Mouse (Mus musculus) cerebellum, adult 2 months (tissue): ENCODE measurements at regions not wholly inside any gene's neighbourhood (a gene's known extent, or its start where the extent isn't known, plus 50 kb on each side); places are given as distances from the start of the nearest gene placed in this dataset.

ENCODE experiments used
- DNase-seq, 2 experiments: peaks; one replicate each; pipeline ENCODE4 v3.0.0; 2021
- H3K27ac ChIP-seq: fragments of 200-500 bp; 2 replicates; pipeline ENCODE4 v1.5.1; 2012; ENCODE audit warnings: low read length, control low read depth, inconsistent platforms; ENCODE audit not compliant: insufficient read depth
- H3K27me3 ChIP-seq: fragments of 200-500 bp; 2 replicates; pipeline ENCODE4 v1.6.1; 2012; ENCODE audit warnings: inconsistent platforms, mild to moderate bottlenecking, low read length, moderate library complexity; ENCODE audit not compliant: control insufficient read depth, insufficient read depth
- H3K4me1 ChIP-seq: fragments of 200-500 bp; 2 replicates; pipeline ENCODE4 v1.6.1; 2011; ENCODE audit warnings: low read length; ENCODE audit not compliant: control insufficient read depth, insufficient read depth
- H3K4me3 ChIP-seq: fragments of 200-500 bp; replicated peaks from 2 replicates; pipeline ENCODE3; 2011; ENCODE audit warnings: mild to moderate bottlenecking, low read depth, low read length, control low read depth; ENCODE audit not compliant: insufficient read depth
- CTCF ChIP-seq: fragments of 200-500 bp; IDR thresholded peaks from 2 replicates; pipeline ENCODE4 v1.5.1; 2011; ENCODE audit warnings: low read depth, mild to moderate bottlenecking, control low read depth, low read length, moderate library complexity, borderline replicate concordance; ENCODE audit not compliant: insufficient read depth
- POLR2A ChIP-seq: fragments of 200-500 bp; IDR thresholded peaks from 2 replicates; pipeline ENCODE4 v1.6.1; 2011; ENCODE audit warnings: low read length, control low read depth, borderline replicate concordance; ENCODE audit not compliant: insufficient read depth
- WGBS: fragments of 180-500 bp; shearing (Covaris S2); methylation state at CpG from one replicate; pipeline ENCODE4 v1.1.7; 2018; 5-methylcytosine and 5-hydroxymethylcytosine counted together

- Histone ChIP-seq H3K27ac (no peak overlapping the region), H3K4me1 (no peaks in the 10 kb centered on the region), H3K4me3 (no peak overlapping the region), H3K27me3 (no peaks in the 10 kb centered on the region)
- DNase-seq, result no peak
- TF ChIP-seq CTCF, result no peak
- TF ChIP-seq POLR2A, result no peak
- 77% methylated on average over 3 of the region's 3 CpGs for WGBS
Measured at GRCm38 (mm10) chr15:6087208-6087607, 212.4 kb upstream of the Dab2 start.

- Histone ChIP-seq H3K27me3 (no peaks in the 10 kb centered on the region), H3K4me3 (no peak overlapping the region)
- no peak for TF ChIP-seq POLR2A
- TF ChIP-seq CTCF, result no peak
Measured at GRCm38 (mm10) chr15:6088498-6088897, 211.1 kb upstream of the Dab2 start.

DNA sequence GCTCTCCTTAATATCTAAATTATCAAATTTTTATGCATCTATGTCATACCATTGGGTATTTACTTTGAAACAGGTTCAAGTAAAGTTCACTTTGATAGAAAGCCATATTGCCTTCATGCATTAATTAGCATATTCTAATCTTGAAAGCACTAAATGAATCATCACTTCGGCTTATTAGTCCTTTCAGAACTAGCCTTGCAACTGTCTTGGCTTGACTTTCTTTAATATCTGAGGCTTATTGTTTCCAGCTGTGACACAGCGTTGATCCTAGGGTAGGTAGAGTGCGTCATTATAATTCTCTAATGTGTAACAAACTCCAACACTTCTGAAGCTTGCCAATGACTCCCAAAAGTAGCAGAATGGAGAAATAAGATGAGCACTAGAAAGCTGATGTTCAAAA is 169.9 kb upstream of the Dab2 start:
- H3K27me3 ChIP-seq, result no peaks in the 10 kb centered on the region
- no peaks in the 10 kb centered on the region for H3K4me1 ChIP-seq
- DNase-seq, result no peak
- no peak overlapping the region for H3K4me3 ChIP-seq
- TF ChIP-seq POLR2A (no peak), CTCF (no peak)
- 66% methylated on average over 3 of the region's 3 CpGs for WGBS
- no peak overlapping the region for H3K27ac ChIP-seq

More at GRCm38 (mm10) chr15:6088498-6088897, 211.1 kb upstream of the Dab2 start:
- no peak for DNase-seq
- 85% methylated on average over 4 of the region's 4 CpGs for WGBS
- H3K27ac ChIP-seq, result no peak overlapping the region
- H3K4me1 ChIP-seq, result no peaks in the 10 kb centered on the region

GRCm38 (mm10) chr15:6132216-6132615 is 167.4 kb upstream of the Dab2 start:
- H3K27ac ChIP-seq, result no peak overlapping the region
- H3K27me3 ChIP-seq, result no peaks in the 10 kb centered on the region
- H3K4me3 ChIP-seq, result no peak overlapping the region
- no peak for TF ChIP-seq POLR2A
- no peak for TF ChIP-seq CTCF
- no peak for DNase-seq
- no peaks in the 10 kb centered on the region for H3K4me1 ChIP-seq

GRCm38 (mm10) chr15:6145071-6145470 is 154.5 kb upstream of the Dab2 start:
- Histone ChIP-seq H3K27me3 (no peaks in the 10 kb centered on the region), H3K4me3 (no peak overlapping the region), H3K4me1 (no peaks in the 10 kb centered on the region), H3K27ac (no peak overlapping the region)
- DNase-seq, result no peak
- TF ChIP-seq CTCF (no peak), POLR2A (no peak)
- WGBS, result 91% methylated on average over 2 of the region's 2 CpGs

- DNase-seq, result no peak
- no peak for TF ChIP-seq POLR2A
- TF ChIP-seq CTCF, result no peak
- Histone ChIP-seq H3K27me3 (no peaks in the 10 kb centered on the region), H3K4me1 (no peaks in the 10 kb centered on the region), H3K4me3 (no peak overlapping the region), H3K27ac (no peak overlapping the region)
- 61% methylated on average over 9 of the region's 9 CpGs for WGBS
Measured at GRCm38 (mm10) chr15:6154706-6155105, 144.9 kb upstream of the Dab2 start.

- no peak for DNase-seq
- Histone ChIP-seq H3K4me3 (no peak overlapping the region), H3K27me3 (no peaks in the 10 kb centered on the region), H3K27ac (no peak overlapping the region), H3K4me1 (no peaks in the 10 kb centered on the region)
- 67% methylated on average over 1 of the region's 1 CpGs for WGBS
- TF ChIP-seq CTCF, result no peak
- TF ChIP-seq POLR2A, result no peak
Measured at GRCm38 (mm10) chr15:6180261-6180660, 119.3 kb upstream of the Dab2 start.

DNA sequence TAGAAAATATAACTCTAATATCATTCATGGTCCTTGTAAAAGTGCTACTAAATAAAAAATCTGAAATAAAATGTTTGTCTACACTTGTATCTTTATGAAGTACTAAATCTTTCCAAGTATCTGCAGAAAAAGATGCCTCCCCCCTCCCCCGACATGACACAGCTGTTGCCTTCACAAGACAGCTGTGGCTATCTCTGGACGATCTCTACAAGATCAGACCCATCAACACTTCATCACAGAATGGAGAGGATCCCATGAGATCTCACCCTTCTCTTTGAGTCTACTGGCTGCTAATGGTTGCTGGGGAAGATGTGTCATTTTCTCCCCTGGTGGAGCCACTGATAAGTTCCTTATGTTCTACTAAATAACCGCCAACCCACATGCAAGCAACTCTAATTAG is 116.0 kb upstream of the Dab2 start:
- TF ChIP-seq CTCF (no peak), POLR2A (no peak)
- Histone ChIP-seq H3K27me3 (no peaks in the 10 kb centered on the region), H3K27ac (no peak overlapping the region), H3K4me1 (no peaks in the 10 kb centered on the region), H3K4me3 (no peak overlapping the region)
- WGBS, result 88% methylated on average over 3 of the region's 3 CpGs
- DNase-seq, result no peak

DNA sequence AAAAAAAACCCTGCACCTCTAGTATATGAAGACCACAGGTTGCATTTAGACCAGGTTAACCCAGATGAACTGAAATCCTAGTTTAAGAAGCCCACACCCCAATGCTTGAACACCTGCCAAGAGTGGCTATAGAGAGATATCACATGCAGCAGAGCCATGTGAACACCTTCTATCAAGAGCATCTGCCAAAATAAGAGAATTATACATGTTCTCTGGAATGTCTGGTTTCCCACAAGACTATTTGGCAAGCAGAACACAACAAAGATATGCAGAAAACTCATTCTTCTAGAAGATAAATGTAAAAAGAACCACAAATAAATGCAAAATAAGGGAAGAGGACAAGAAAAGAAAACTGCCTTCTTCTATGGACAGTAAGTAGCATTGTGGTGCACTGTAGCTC is 107.7 kb upstream of the Dab2 start:
- no peak overlapping the region for H3K27ac ChIP-seq
- TF ChIP-seq POLR2A, result no peak
- no peak for TF ChIP-seq CTCF
- H3K4me1 ChIP-seq, result no peaks in the 10 kb centered on the region
- no peak for DNase-seq
- no peaks in the 10 kb centered on the region for H3K27me3 ChIP-seq
- H3K4me3 ChIP-seq, result no peak overlapping the region
